Mouse (Mus musculus) heart, postnatal 0 days (tissue): ENCODE data around the gene Lin37. TPM values are rescaled to one million over a fixed set of nuclear protein-coding genes. Genes with fewer than 3 reads are reported as not detected.

ENCODE experiments used
- ATAC-seq: fragments of 200-750 bp; cut with Nextera tagmentation; 2 replicates; pipeline ENCODE4 v1.8.0; 2017; ENCODE audit warnings: low read depth, moderate number of reproducible peaks, moderate library complexity; ENCODE audit not compliant: insufficient read depth
- DNase-seq: peaks from one replicate; pipeline ENCODE4 v3.0.0-alpha.2; 2016; ENCODE audit warnings: low spot score
- H3K27ac ChIP-seq: fragments of 300-500 bp; sonication (generic); 2 replicates; pipeline ENCODE4 v1.5.1; 2014; ENCODE audit warnings: low read depth, mild to moderate bottlenecking
- H3K27me3 ChIP-seq: fragments of 300-500 bp; sonication (generic); 2 replicates; pipeline ENCODE4 v1.6.1; 2014; ENCODE audit warnings: low read length, mixed read lengths; ENCODE audit not compliant: control insufficient read depth, insufficient read depth
- H3K36me3 ChIP-seq: fragments of 300-500 bp; sonication (generic); replicated peaks from 2 replicates; pipeline ENCODE4 v1.6.1; 2014; ENCODE audit warnings: low read length, mixed read lengths; ENCODE audit not compliant: control insufficient read depth, insufficient read depth
- H3K4me1 ChIP-seq: fragments of 300-500 bp; sonication (generic); 2 replicates; pipeline ENCODE4 v1.6.1; 2014; ENCODE audit warnings: antibody characterized with exemption; ENCODE audit not compliant: control insufficient read depth, insufficient read depth
- H3K4me2 ChIP-seq: fragments of 300-500 bp; sonication (generic); 2 replicates; pipeline ENCODE4 v1.6.1; 2014; ENCODE audit warnings: low read depth, mild to moderate bottlenecking, low read length, moderate library complexity
- H3K4me3 ChIP-seq: fragments of 300-500 bp; sonication (generic); 2 replicates; pipeline ENCODE4 v1.5.1; 2014; ENCODE audit warnings: low read depth, low read length
- H3K9ac ChIP-seq: fragments of 300-500 bp; sonication (generic); replicated peaks from 2 replicates; pipeline ENCODE4 v1.6.1; 2014; ENCODE audit warnings: low read depth, low read length, mixed read lengths
- H3K9me3 ChIP-seq: fragments of 300-500 bp; sonication (generic); replicated peaks from 2 replicates; pipeline ENCODE4 v1.6.1; 2016; ENCODE audit warnings: low read length; ENCODE audit not compliant: control insufficient read depth
- CTCF ChIP-seq: IDR thresholded peaks from 2 replicates; pipeline ENCODE4 v1.5.1; 2016; ENCODE audit warnings: antibody characterized with exemption, control low read depth, low read depth
- EP300 ChIP-seq: IDR thresholded peaks from 2 replicates; pipeline ENCODE4 v1.6.1; 2016; ENCODE audit warnings: antibody characterized with exemption, low read depth
- WGBS: fragments of 180-500 bp; shearing (Covaris S2); extraction: QIAGEN DNeasy Blood & Tissue Kit; methylation state at CpG from one replicate; pipeline ENCODE4 v1.1.7; 2014; 5-methylcytosine and 5-hydroxymethylcytosine counted together
- polyA plus RNA-seq: library from polyadenylated mRNA; unstranded; fragments of >200 nt; fragmentation: Nextera tagmentation; extraction: Ambion mirVana; gene quantifications from 2 replicates; pipeline ENCODE4 v1.2.1, GENCODE M21; 2015
- total RNA-seq: library from RNA; depleted of rRNA; stranded (reverse); fragments of >200 nt; gene quantifications from 2 replicates; pipeline ENCODE4 v1.2.3, GENCODE M21; 2014; ENCODE audit warnings: low replicate concordance

Gene Lin37
- total and polyA plus RNA-seq, 2 experiments from 2014 or later = 11.9 to 26.2 TPM

DNA sequence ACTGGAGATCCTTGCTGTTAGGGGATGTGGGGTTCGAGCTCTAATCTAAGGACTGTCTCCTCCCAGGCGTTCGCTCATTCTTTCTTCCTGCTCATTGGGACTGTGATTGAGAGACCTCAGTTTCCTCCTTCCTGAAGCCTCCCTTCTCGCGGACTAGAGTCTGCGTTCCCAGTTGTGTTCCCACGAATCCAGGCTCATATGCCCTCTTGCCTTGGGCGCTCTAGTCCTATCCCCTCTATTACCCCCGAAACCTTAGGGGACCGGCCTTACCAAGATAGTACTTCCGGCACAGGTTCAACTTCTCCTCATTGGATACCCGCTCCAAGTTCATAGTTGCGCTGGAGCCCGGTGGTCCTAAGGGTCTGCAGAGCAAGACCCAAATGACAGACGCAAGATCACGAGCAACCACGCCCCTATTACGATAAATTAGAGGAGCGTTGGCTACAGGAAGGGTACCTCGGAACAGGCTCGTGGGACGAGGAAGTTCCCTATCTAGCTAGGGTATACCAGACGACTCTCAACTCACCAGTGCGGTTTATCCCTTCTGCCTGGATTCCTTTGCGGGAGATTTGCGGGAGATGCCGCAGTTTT is 3.0 kb upstream of the Lin37 start:
- Histone ChIP-seq H3K27ac (peak overlapping the region; percentile 65), H3K36me3 (peaks cover 39% of the 10 kb centered on the region), H3K9ac (peak overlapping the region; percentile 79), H3K4me2 (peak overlapping the region; percentile 75), H3K9me3 (no peaks in the 10 kb centered on the region), H3K27me3 (no peaks in the 10 kb centered on the region), H3K4me1 (peaks cover 18% of the 10 kb centered on the region), H3K4me3 (peak overlapping the region; percentile 78)
- DNase-seq = no peak
- no peak for ATAC-seq
- TF ChIP-seq EP300 (no peak), CTCF (no peak)
- under 1% methylated on average over 27 of the region's 27 CpGs for WGBS

DNA sequence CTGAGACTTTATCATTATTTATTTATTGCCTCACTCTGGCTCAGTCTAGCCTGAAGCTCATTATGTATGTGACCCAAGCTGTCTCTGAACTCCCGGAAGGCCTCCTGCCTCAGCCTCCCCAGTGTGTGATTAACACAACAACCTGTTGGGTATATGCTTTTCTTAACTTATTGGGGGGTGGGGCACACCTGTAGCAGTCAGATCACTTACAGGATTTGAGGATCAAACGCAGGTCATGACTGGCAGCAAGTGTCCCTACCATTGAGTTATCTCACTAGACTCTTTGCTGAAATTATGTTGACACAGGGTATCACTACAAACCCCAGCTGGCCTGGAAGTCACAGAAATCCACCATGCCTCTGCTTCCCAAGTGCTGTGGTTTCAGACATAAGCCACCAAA is 658 bp upstream of the Lin37 start:
- H3K4me1 ChIP-seq = peaks cover 18% of the 10 kb centered on the region
- peaks cover 38% of the 10 kb centered on the region for H3K36me3 ChIP-seq
- no peak overlapping the region for H3K27ac ChIP-seq
- no peak overlapping the region for H3K4me3 ChIP-seq
- TF ChIP-seq CTCF = no peak
- no peak for TF ChIP-seq EP300
- no peak for ATAC-seq
- 61% methylated on average over 2 of the region's 2 CpGs for WGBS
- no peak overlapping the region for H3K9ac ChIP-seq
- H3K9me3 ChIP-seq = no peaks in the 10 kb centered on the region
- no peak for DNase-seq
- H3K4me2 ChIP-seq = peak overlapping the region; percentile 38; the same call in 1 of the 2 replicates
- H3K27me3 ChIP-seq = no peaks in the 10 kb centered on the region

DNA sequence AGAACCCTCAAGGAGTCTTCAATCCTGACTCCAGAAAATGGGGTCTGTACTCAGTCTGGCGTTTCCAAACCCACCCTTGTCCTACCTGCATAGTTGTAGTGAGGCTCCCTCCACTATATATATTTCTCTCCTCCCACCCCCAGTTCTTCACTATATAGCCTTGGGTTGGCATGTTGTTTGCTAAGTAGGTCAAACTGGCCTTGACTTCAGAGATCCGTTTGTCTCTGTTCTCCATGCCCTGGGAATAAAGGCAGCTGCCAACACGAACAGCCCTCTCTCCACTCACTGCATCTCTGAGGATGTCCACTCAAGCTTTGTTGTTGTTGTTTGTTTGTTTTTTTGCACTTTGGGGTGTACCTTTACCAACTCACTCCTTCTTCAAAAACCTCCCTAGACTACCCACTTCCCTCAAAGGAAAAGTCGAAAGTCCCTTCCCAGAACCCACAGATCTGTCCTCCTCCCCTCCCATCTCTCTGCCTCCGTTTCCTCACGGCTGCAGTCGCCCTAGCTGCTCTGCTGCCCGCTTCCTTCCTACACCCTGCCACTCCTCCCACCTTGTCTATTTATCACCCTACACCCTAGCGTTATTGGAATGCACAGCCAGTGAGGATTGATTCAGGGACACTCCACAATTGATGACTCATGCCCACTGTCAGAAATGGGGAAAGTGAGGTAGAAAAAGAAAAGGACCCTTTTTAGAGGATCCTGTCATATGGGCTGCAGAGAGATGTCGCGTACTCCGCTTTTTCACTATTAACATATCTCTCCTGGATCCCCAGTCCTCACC is 789 bp downstream of the Lin37 start:
- peak overlapping the region; percentile 89 for H3K4me2 ChIP-seq
- H3K36me3 ChIP-seq = peaks cover 33% of the 10 kb centered on the region
- peak overlapping the region; percentile 44 for H3K27ac ChIP-seq
- no peak for ATAC-seq
- no peaks in the 10 kb centered on the region for H3K27me3 ChIP-seq
- peak overlapping the region; percentile 66 for H3K4me3 ChIP-seq
- DNase-seq = no peak
- no peak for TF ChIP-seq EP300
- H3K9ac ChIP-seq = peak overlapping the region; percentile 72
- 13% methylated on average over 12 of the region's 12 CpGs for WGBS
- H3K9me3 ChIP-seq = no peaks in the 10 kb centered on the region
- peaks cover 17% of the 10 kb centered on the region for H3K4me1 ChIP-seq

DNA sequence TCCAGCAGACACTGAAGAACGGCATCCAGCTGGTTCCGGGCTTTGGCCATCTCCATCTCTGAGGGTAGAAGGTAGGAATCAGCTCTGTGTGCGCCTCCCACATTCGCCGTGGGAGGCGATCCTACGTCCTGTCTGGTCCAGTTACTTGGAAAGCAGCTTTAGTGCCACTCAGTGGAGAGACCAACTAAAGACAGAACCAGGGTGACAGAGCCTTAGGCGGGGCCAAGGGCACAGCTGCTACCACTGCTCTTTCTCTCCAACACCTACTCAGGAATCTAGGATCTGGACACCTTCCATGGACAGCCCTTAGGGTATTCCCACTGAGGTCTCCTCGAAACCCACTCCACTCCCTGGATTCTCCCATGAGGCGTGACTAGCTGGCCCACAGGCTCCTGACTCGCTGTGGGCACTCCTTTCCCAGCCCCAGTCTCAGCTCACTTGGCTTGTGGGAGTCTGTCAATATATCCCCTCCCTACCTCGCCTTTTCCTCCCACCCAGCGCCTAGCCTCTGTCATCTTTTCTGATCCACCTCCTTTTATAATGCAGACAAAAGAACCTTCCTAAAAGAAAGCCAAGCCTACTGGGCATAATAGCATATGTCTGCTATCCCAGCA is 1.6 kb downstream of the Lin37 start:
- Histone ChIP-seq H3K4me1 (peaks cover 16% of the 10 kb centered on the region), H3K9me3 (no peaks in the 10 kb centered on the region), H3K4me3 (no peak overlapping the region), H3K9ac (peak overlapping the region; percentile 72), H3K4me2 (peak overlapping the region; percentile 89; the same call in 1 of the 2 replicates), H3K27me3 (no peaks in the 10 kb centered on the region), H3K36me3 (peaks cover 33% of the 10 kb centered on the region), H3K27ac (peak overlapping the region; percentile 44)
- no peak for ATAC-seq
- 79% methylated on average over 13 of the region's 13 CpGs for WGBS
- DNase-seq = peak; percentile 18
- TF ChIP-seq EP300 (no peak), CTCF (no peak)

DNA sequence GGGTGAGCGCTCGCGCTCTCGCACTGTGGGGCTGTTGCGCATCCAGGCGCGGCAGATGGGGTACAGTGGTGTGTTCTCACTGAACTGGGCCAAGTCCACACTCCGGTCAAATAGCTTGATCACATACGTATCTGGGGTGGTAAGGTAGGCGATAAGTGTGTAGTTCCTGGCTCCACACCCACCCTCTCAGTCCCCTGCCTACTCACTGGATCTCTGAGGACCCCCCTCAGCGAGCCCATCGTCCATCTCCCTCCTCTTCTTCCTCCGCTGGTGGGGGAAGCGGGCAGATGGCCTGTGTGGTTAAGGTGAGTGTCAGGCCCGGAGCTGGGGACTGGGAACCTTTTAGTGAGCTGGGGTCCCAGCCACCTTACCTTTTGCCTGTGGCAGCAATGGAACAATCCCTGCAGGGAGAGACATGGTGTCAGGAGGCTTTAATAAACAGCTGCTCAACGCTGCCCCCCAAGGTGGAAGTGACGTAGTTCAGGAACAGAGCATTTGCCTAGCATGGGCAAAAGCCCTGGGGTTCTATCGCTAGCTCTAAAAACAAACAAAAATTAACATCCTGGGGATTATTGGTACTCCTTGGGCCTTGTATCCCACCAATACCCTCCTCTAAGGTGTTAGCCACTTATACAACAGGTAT is 2.6 kb downstream of the Lin37 start:
- peaks cover 33% of the 10 kb centered on the region for H3K36me3 ChIP-seq
- DNase-seq = no peak
- no peak for ATAC-seq
- no peaks in the 10 kb centered on the region for H3K27me3 ChIP-seq
- peaks cover 16% of the 10 kb centered on the region for H3K4me1 ChIP-seq
- H3K9me3 ChIP-seq = no peaks in the 10 kb centered on the region
- H3K4me2 ChIP-seq = no peak overlapping the region
- no peak for TF ChIP-seq EP300
- TF ChIP-seq CTCF = no peak
- no peak overlapping the region for H3K9ac ChIP-seq
- H3K27ac ChIP-seq = no peak overlapping the region
- no peak overlapping the region for H3K4me3 ChIP-seq
- WGBS = 93% methylated on average over 18 of the region's 18 CpGs
